Mouse (Mus musculus) cortical plate, adult 2 months (tissue): Measurements from ENCODE around the gene Rln3.

Experiments
- CTCF ChIP-seq: fragments of 200-500 bp; IDR thresholded peaks from 2 replicates; pipeline ENCODE4 v1.5.1; 2011; ENCODE audit warnings: mild to moderate bottlenecking, control low read depth, low read length; ENCODE audit not compliant: insufficient read depth; ENCODE audit errors: extremely low read depth
- POLR2A ChIP-seq: fragments of 200-500 bp; IDR thresholded peaks from 2 replicates; pipeline ENCODE4 v1.6.1; 2011; ENCODE audit warnings: mild to moderate bottlenecking, low read length, control low read depth; ENCODE audit not compliant: insufficient read depth; ENCODE audit errors: extremely low read depth

GRCm38 (mm10) chr8:84067911-84068310, 23.1 kb upstream of the Rln3 start:
- TF ChIP-seq CTCF (no peak), POLR2A (no peak)
